Mouse (Mus musculus): Measurements from ENCODE around the gene Mfsd14a.

Gene Mfsd14a

GRCm38 (mm10) chr3:116594728-116595602 is 67.5 kb downstream of the Mfsd14a start, which contains the start of gene Sass6:
TSS of gene Sass6 (plus strand) at chr3:116594982.
- DNase-seq, result peak; percentile 97

DNA sequence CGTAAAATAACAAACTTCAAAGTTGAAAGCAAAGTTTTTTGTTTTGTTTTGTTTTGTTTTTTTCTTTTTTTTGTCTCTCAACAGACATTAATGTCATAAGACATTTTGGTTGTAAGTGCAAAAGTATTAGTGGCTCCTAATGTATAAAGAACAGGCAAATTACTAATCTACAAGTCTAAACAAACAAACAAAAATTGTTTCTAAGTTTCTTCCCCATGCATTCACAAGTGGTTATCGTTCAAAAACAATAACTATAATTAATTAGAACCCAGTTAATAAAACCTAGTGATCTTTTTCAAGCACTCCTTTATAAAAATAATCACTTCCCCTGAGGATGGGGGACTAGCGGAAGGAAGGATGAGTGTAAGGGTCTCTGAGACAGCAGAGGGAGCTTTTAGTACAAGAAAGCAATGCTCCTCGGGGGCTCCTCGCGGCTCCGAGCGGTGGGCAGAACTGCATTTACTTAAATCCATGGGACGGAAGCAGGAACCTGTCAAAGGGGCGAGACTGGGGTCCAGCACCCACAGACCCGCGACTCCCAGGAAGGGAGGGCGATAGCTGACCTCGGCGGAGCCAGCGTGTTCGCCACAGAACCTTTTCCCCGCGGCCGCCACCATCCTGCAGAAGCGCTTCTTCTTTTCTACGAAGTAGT is 68.3 kb downstream of the Mfsd14a start:
- DNase-seq, result no peak

- DNase-seq, result no peak
Observed at GRCm38 (mm10) chr3:116582201-116582600, 80.3 kb downstream of the Mfsd14a start.

Data from thymus, postnatal 25 days (tissue).